Mouse (Mus musculus) granulocyte monocyte progenitor cell, adult 5-6 weeks (primary cell): ENCODE measurements around the gene Flrt1. TPM values are rescaled to one million over a fixed set of nuclear protein-coding genes. Genes with fewer than 3 reads are reported as not detected.
"Not testable (repeated sequence)": the region's sequence is repeated elsewhere in the genome, so short reads cannot be mapped to it uniquely, and the experiment has no call there.

Experiments
- ATAC-seq: replicated peaks from 2 replicates; pipeline ENCODE4 v1.8.0; 2016; ENCODE audit warnings: mild to moderate bottlenecking, moderate TSS enrichment, inconsistent platforms; ENCODE audit not compliant: poor library complexity, severe bottlenecking
- total RNA-seq, 2 experiments: library from RNA; stranded (forward) in 1 of 2; stranded (reverse) in 1 of 2; fragments of 200-712, 200-1000 nt in 1 of 2; fragments of >200 nt in 1 of 2; fragmentation: Nextera tagmentation in 1 of 2; gene quantifications; 2 replicates each; pipeline ENCODE4 v1.2.3; 2014 to 2017

Gene Flrt1
- total RNA-seq, 2 experiments from 2014 or later, result not detected

GRCm38 (mm10) chr19:7107174-7107573 is 1.6 kb upstream of the Flrt1 start:
- no peak for ATAC-seq

DNA sequence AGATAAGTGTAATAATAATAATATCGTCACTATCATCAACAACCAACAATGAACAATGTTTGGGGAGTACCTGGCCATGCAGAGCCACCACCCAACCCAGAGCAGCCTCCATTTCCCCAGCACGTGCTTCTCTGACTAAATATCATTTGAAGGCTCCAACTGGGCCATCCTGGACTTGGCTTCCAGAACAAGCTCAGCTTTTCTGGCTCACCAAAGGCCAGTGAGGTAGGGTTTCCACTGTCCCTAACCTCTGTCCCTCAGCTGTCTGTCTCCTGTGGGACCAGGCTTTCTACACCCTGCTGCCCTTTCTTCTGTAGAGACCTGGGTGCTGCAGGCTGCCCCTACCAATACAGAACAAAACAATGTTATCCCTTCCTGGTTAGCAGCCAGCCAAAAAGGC is 1.0 kb upstream of the Flrt1 start:
- ATAC-seq, result no peak

DNA sequence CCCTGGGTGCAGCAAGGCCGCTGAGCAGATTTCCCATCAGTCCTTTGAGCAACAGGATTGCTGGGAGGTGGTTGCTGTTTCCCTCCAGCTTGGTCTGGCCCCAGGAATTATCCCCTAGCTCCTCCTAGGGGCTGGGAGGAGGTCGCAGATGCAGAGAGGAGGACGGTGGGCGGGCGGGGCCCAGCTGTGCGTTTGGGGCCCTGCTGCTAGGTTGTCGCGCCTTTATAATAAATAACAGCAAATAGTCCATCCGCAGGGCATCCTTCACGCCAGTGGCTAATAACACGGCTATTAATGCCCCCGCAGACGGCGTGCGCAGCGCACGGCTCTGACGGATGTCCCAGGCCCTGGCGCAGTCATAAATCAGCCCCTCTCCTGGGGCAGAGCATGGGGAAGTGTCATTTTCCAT is 1.5 kb downstream of the Flrt1 start:
- ATAC-seq, result no peak

GRCm38 (mm10) chr19:7103349-7103992 is 2.1 kb downstream of the Flrt1 start:
- ATAC-seq, result no peak

GRCm38 (mm10) chr19:7102039-7102438 is 3.5 kb downstream of the Flrt1 start:
- no peak for ATAC-seq

- ATAC-seq, result no peak
Observed at GRCm38 (mm10) chr19:7099620-7100155, 5.8 kb downstream of the Flrt1 start.

- ATAC-seq, result no peak
Observed at GRCm38 (mm10) chr19:7092756-7093155, 12.8 kb downstream of the Flrt1 start.

DNA sequence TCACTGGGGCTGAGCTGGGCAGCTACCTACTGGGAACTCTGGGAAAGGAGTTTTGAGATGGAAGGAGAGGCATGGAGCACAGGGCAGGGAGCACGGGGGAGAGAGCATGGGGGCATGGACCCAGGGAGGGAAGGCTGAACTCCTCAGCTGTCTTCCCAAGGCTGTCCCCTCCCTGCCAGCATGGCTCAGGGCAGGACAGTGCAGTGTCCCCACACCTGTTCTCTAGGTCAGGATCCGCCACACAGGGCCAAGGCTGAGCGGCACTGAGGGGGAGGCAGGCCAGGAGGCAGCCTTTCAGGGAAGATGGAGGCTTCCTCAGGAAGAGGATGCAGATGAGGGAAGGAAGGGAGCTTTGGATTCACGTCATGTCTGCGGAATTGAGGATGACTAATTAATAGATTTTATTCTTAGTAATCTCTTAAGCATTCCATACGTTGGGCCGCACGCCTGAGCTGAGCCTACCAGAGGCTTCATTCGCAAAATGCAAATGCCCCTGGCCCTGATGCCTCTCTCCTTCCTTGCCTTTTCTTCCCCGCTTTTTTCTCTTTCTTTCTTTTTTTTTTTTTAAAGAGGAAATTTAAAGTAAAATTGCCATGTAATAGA is 14.0 kb downstream of the Flrt1 start:
- no peak for ATAC-seq

GRCm38 (mm10) chr19:7090369-7091064 is 15.0 kb downstream of the Flrt1 start:
- ATAC-seq, result no peak

DNA sequence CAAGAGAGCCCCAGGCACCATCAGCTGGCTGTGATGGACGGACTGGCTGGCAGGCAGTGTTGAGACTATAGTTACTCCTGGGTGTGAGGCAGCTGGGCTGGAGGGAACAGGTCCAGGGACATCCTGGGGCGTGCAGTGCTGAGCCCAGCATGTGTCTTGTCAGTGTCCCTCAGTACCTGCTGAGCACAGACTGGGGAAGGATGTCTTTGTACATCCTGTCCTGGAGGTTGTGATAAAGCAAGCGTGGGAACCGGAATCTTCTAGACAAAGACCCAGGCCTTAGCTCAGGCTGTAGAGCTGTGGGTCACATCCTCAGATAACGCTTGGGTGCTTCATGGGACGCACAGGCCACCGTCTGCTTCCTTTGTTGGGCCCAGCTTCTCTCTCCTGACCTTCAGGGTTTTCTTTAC is 15.7 kb downstream of the Flrt1 start:
- no peak for ATAC-seq

- ATAC-seq, result no peak
Observed at GRCm38 (mm10) chr19:7089050-7089449, 16.5 kb downstream of the Flrt1 start.

DNA sequence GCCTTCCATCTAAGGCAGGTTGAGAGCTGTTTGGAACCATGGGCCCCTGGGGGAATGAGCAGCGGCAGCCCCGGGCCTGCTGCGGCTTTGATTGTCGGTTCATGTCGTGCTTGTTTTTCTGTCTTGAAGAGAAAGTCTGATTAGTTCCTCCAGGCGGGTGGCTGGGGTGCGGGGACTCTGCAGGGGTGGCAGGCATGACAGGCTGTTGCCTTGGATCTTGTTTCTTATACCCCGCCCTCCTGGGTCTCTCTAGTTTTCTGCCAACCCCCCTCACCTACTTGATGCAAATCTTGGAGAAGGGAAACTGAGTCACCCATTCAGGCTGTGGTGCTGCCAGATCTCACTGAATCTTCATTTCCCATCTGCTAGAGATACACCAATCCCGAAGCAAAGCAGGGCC is 17.0 kb downstream of the Flrt1 start:
- no peak for ATAC-seq

DNA sequence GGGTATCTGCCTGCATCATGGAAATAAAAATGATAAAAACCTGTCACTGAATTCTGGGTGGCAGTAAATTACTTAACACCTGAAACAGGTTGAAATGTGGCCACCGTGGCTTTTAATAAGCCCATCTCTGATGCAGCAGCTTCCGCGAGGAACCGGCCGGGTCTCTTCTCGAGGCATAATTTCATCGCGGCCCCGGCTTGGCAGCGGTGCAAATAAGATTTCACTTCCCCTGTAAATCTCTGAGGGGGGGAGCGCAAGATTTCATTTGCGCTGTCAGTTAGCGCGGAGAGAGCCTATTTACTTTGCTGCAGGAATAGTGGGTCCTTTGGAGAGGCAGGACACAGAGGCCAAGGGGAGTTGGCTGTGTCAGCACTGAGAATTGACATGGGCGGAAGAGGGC is 20.8 kb downstream of the Flrt1 start:
- no peak for ATAC-seq

- ATAC-seq, result no peak
Observed at GRCm38 (mm10) chr19:7083035-7083794, 22.3 kb downstream of the Flrt1 start.

DNA sequence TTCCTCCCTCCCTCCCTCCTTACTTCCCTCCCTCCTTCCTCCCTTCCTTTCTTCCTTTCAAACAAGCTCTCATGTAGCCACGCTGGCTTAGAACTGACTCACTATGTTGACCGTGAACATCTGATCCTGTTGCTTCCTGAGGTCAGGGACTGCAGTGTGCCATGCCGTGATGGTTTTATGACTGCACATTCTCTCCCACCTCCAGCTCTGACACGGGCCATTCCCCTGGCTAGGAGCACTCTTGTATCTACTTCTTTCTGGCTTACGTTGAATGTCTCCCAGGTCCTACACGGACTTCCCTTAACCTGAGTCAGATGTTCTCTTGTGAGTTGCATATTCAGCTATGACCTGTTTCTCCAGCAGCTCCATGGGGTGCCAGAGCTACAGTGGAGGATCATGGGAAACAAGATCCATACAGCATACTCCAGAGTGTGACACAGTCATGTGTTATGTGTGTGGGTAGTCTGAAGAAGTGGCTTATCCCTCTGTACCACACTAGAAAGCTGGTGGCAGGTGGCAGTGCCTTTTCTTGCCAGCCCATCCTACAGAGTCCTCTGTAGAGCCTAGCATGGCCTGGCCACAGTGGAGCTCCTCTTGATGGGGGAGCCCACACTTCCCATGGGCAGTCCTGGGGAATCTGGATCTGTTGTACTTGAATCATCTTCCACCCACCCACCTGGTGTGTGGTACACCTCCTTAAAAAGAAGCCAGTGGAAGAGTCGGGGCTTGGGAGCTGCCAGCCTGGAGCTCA is 23.8 kb downstream of the Flrt1 start:
- no peak for ATAC-seq

DNA sequence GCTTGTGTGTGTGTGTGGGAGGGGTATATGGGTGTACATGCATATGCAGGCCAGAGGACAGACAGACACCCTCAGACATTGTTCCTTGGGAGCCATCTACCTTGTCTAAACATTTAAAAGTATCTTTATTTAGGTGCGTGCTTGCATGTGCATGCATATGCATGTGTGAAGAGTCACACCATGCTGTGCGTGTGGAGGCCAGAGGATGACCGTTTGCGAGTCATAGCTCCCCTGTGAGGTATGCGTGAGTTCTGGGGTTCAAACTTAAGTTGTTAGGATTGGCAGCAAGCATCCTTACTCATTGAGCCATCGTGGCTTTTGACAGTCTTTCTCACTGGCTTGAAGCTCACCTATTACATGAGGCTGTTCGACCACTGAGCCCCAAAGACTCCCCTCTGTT is 27.3 kb downstream of the Flrt1 start:
- ATAC-seq, result no peak

- no peak for ATAC-seq
Observed at GRCm38 (mm10) chr19:7077666-7078065, 27.9 kb downstream of the Flrt1 start.

GRCm38 (mm10) chr19:7075336-7075735 is 30.2 kb downstream of the Flrt1 start:
- not testable (repeated sequence) for ATAC-seq

DNA sequence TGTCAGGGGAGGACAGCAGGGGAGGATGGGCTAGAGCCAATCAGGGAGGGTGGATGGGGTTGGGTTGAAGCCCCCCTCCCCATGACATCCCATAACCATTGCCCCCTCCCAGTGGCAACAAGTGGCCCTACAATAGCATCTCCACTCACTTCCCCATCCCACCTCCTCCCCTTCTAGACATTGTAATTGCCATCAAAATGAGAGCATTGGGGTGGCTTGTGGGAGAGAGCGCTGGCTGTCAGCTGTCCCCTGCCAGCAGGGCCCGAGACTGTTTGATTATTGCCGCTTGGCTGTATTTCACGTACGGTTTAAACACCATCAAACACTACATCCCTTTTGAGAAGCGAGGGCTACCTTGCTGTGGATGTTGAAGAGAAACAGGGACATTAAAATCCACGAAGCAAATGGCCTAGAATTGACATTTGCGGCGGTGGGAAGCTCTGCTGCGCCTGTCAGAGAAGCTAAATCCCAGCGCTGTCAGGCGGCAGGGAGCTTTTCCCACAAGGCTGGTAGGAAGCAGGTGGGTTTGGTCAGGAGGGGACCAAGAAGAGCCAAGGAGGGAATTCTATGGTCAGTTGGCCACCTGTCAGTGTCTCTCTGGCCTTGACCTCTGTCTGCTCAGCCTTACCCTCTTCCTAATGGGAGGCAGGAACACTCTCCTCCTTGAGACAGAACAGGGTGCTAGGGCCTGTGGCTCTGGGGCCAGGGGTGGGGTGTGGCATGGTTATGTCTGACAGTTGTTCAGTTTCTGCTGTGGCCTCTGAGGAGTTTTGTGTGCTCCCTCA is 31.3 kb downstream of the Flrt1 start:
- no peak for ATAC-seq
